Mouse (Mus musculus) midbrain, embryonic 10.5 days (tissue): ENCODE data around the gene Kat8. TPM values are rescaled to one million over a fixed set of nuclear protein-coding genes. Genes with fewer than 3 reads are reported as not detected.
"Not testable (repeated sequence)": the region's sequence is repeated elsewhere in the genome, so short reads cannot be mapped to it uniquely, and the experiment has no call there.

Source experiments
- DNase-seq: peaks from one replicate; pipeline ENCODE4 v3.0.0-alpha.2; 2017; ENCODE audit warnings: low spot score
- H3K27ac ChIP-seq: fragments of 300-500 bp; sonication (generic); replicated peaks from 2 replicates; pipeline ENCODE4 v1.5.1; 2016; ENCODE audit warnings: mild to moderate bottlenecking
- H3K27me3 ChIP-seq: fragments of 300-500 bp; sonication (generic); 2 replicates; pipeline ENCODE4 v1.6.1; 2016; ENCODE audit warnings: low read depth, mild to moderate bottlenecking; ENCODE audit not compliant: poor library complexity, severe bottlenecking
- H3K36me3 ChIP-seq: fragments of 300-500 bp; sonication (generic); 2 replicates; pipeline ENCODE4 v1.6.1; 2016; ENCODE audit warnings: mild to moderate bottlenecking, moderate library complexity
- H3K4me1 ChIP-seq: fragments of 300-500 bp; sonication (generic); 2 replicates; pipeline ENCODE4 v1.6.1; 2016
- H3K4me3 ChIP-seq: fragments of 300-500 bp; sonication (generic); 2 replicates; pipeline ENCODE4 v1.5.1; 2016; ENCODE audit warnings: mild to moderate bottlenecking, moderate library complexity
- H3K9me3 ChIP-seq: fragments of 300-500 bp; sonication (generic); replicated peaks from 2 replicates; pipeline ENCODE4 v1.6.1; 2016; ENCODE audit warnings: mild to moderate bottlenecking
- WGBS: fragments of 180-500 bp; shearing (Covaris S2); methylation state at CpG from one replicate; pipeline ENCODE4 v1.1.7; 2016; 5-methylcytosine and 5-hydroxymethylcytosine counted together
- polyA plus RNA-seq: library from polyadenylated mRNA; unstranded; fragments of >200 nt; fragmentation: Nextera tagmentation; extraction: Ambion mirVana; gene quantifications from 2 replicates; pipeline ENCODE4 v1.2.1, GENCODE M21; 2016

The Kat8 gene
- polyA plus RNA-seq, 1 experiment from 2014 or later = 52.4 TPM

DNA sequence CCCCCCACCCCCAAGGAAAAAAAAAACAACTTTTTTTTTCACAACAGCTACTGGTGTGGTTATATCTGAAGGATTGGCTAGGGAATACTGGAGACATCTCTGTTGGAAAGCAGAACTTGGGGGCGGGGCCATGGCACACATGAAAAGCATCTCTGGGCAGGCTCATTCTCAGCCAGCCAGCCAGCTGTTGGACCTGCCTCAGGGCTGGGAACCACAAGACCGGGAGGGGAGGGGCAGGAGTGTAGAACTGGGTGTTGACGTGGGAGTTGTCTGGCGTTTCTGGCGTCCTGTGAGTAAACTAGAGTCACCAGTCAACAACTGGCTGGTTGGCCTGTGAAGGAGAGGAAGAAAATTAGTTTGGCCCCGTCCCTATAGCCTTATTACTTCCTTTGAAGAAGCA, 26.4 kb upstream of the Kat8 start:
- H3K27me3 ChIP-seq = no peaks in the 10 kb centered on the region
- DNase-seq = no peak
- WGBS = 87% methylated on average over 6 of the region's 6 CpGs
- H3K4me1 ChIP-seq = peaks cover 15% of the 10 kb centered on the region
- H3K27ac ChIP-seq = no peak overlapping the region
- no peaks in the 10 kb centered on the region for H3K9me3 ChIP-seq
- peaks cover 99% of the 10 kb centered on the region for H3K36me3 ChIP-seq
- no peak overlapping the region for H3K4me3 ChIP-seq

DNA sequence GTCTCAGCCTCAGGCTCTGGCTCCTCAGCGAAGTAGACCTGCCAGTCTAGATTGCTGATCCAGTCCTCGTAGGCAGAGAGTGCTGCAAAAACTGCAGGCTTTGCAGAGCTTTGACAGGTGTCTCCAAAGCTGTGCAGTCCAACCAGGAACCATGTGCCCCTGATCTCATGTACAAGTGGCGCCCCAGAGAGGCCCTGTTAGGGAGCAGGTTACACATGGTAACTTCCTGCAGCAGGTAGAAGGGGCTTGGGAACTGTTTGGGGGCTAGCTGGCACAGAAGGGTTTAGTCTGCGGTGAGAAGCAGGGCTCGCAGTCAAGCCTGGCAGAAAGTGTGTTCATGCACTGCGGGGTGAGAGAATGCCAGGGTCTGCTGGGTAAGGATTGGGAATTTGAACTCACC, 25.8 kb upstream of the Kat8 start:
- H3K36me3 ChIP-seq = peaks cover 94% of the 10 kb centered on the region
- peaks cover 15% of the 10 kb centered on the region for H3K4me1 ChIP-seq
- H3K27me3 ChIP-seq = no peaks in the 10 kb centered on the region
- 92% methylated on average over 6 of the region's 6 CpGs for WGBS
- H3K9me3 ChIP-seq = no peaks in the 10 kb centered on the region
- H3K4me3 ChIP-seq = no peak overlapping the region
- DNase-seq = no peak
- no peak overlapping the region for H3K27ac ChIP-seq

DNA sequence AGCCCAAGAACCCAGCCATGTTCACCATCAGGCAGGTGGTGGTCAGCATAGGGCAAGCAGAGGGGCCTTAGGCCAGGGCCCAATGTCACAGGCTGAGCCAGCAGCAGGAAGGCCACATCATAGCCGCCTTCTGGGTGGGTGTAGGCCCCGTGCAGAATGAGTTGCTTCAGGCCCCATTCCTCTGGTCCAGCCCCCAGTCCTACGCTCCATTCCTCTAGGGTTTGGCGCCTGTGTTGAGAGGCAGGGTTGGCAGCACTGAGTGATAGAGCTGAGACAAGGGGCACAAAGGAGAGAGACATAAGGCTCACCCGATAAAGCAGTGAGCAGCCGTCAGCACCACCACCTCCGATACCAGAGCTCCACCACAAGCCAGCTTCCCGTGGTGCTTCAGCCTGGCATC, 25.1 kb upstream of the Kat8 start:
- H3K27ac ChIP-seq = no peak overlapping the region
- WGBS = 90% methylated on average over 8 of the region's 8 CpGs
- H3K9me3 ChIP-seq = no peaks in the 10 kb centered on the region
- peaks cover 90% of the 10 kb centered on the region for H3K36me3 ChIP-seq
- H3K27me3 ChIP-seq = no peaks in the 10 kb centered on the region
- peaks cover 15% of the 10 kb centered on the region for H3K4me1 ChIP-seq
- no peak overlapping the region for H3K4me3 ChIP-seq
- no peak for DNase-seq

DNA sequence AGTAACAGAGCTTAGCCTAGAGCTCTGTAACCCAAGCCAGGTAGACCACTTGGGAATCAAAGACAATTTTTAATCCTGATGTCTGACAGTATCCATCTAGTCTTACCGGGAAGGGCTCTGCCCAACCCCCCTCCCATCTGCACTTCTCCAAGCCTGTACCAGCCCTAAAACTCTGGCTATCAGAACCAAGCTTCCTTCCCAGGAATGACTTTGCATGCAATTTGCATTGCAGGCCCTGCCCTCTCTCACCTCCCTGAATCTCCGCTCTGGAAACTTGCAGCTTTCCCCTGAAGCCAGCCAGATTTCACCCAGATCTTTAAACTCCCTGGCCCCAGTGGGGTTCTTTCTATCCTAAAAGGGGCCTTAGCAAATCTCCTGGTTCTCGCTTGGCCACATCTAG, 24.5 kb upstream of the Kat8 start:
- Histone ChIP-seq H3K4me3 (no peak overlapping the region), H3K36me3 (peaks cover 90% of the 10 kb centered on the region), H3K9me3 (no peaks in the 10 kb centered on the region), H3K27me3 (no peaks in the 10 kb centered on the region), H3K27ac (no peak overlapping the region), H3K4me1 (peaks cover 10% of the 10 kb centered on the region)
- 81% methylated on average over 3 of the region's 3 CpGs for WGBS
- no peak for DNase-seq

DNA sequence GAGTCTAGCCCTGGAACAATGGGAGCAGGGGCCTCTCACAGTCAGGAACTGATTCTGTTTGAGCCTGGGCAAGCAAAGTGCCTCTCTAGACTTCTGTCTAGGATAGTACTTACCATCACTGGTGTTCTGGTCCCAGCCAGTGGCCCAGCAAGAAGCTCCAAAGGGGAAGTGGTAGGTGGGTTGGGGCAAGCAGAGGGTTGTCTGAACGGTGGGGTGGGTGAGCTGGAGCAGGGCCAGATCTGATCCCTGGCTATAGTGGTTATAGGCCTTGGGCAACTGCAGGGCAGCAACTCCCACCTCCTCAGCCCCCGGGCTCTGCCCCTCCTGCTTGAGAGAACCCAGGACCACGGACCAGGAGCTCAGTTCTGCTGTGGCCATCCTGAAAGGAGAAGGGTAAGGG, 23.5 kb upstream of the Kat8 start:
- H3K27ac ChIP-seq = no peak overlapping the region
- peaks cover 5% of the 10 kb centered on the region for H3K4me1 ChIP-seq
- H3K36me3 ChIP-seq = peaks cover 87% of the 10 kb centered on the region
- 84% methylated on average over 3 of the region's 3 CpGs for WGBS
- no peak overlapping the region for H3K4me3 ChIP-seq
- no peak for DNase-seq
- no peaks in the 10 kb centered on the region for H3K27me3 ChIP-seq
- H3K9me3 ChIP-seq = no peaks in the 10 kb centered on the region

DNA sequence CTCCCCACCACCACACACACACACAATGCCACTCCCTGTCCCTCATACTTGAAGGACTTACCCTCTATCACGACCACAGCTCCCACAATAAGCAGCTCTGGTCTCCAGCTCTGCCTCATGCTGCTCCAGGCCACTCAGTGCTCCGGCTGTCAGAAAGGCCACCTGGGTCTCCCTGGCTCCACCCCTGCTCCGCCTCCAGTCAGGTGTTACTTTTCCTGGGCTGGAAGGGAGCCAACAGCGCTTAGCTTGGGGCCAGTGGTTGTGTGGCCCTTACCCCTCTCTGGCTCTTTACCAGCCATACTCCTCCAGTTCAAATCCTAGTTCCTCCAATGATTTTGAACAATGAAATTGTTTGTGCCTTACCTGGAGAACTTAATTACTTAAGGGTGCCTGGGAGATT, 21.5 kb upstream of the Kat8 start, which contains the start of gene Prss53:
Prss53 (minus strand) TSS at position 173 of the 400 bp plus-strand sequence.
- H3K27me3 ChIP-seq = no peaks in the 10 kb centered on the region
- 40% methylated on average over 4 of the region's 4 CpGs for WGBS
- H3K4me1 ChIP-seq = peaks cover 15% of the 10 kb centered on the region
- no peak within 1 kb of the TSS for H3K27ac ChIP-seq
- H3K9me3 ChIP-seq = no peaks in the 10 kb centered on the region
- H3K36me3 ChIP-seq = peaks cover 69% of the 10 kb centered on the region
- DNase-seq = no peak
- H3K4me3 ChIP-seq = no peak within 1 kb of the TSS

DNA sequence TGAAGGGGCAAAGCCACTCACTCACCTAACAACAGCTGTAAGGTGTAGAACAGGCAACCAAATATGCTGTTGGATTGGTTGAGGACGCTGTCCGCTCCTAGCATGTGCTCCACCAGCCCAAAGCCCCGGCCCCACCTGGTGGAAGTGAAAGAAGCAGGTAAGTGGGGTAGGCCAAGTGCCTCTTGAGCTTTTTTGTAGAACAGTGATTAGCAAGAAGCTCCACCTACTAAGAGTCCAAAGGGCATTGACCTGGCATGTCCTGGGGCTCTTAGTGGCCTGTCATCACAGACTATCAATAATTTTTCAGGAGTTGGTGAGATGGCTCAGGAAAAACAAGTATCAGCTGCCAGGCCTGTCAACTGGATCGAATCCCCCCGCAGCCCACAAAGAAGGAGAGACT, 17.8 kb upstream of the Kat8 start:
- Histone ChIP-seq H3K27me3 (no peaks in the 10 kb centered on the region), H3K4me3 (peak overlapping the region; percentile 76), H3K9me3 (no peaks in the 10 kb centered on the region), H3K4me1 (peaks cover 17% of the 10 kb centered on the region), H3K27ac (no peak overlapping the region), H3K36me3 (peaks cover 32% of the 10 kb centered on the region)
- WGBS = 87% methylated on average over 5 of the region's 5 CpGs
- no peak for DNase-seq

DNA sequence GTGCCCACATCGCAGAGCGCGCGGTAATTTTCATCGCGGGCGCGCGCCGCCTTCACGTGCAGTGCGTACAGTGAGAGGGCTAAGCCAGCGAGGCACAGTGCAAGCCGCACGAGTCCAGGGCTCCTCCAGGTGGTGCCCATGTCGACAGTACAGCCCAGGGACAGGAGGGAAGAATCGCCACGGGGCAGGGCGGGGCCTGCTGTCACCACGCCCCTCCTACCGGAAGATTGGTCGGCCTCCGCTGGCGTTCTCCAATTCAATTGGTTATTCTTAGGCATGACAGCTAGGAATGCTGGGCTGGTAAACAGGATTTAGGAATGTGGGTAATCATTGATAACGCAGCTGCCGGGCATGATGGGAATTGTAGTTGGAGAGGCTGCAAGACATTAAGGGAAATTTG, 16.9 kb upstream of the Kat8 start, which contains the start of the genes Gm21974 and Vkorc1:
Gm21974 (minus strand) TSS at position 13 of the 400 bp plus-strand sequence.
Vkorc1 (minus strand) TSS at position 176 of the 400 bp plus-strand sequence.
- no peaks in the 10 kb centered on the region for H3K9me3 ChIP-seq
- DNase-seq = peak; percentile 91
- H3K27me3 ChIP-seq = no peaks in the 10 kb centered on the region
- H3K36me3 ChIP-seq = peaks cover 24% of the 10 kb centered on the region
- WGBS = under 1% methylated on average over 26 of the region's 26 CpGs
- H3K4me1 ChIP-seq = peaks cover 17% of the 10 kb centered on the region
- peak within 1 kb of the TSS; percentile 76 for H3K4me3 ChIP-seq
- peak within 1 kb of the TSS; percentile 76 for H3K27ac ChIP-seq

DNA sequence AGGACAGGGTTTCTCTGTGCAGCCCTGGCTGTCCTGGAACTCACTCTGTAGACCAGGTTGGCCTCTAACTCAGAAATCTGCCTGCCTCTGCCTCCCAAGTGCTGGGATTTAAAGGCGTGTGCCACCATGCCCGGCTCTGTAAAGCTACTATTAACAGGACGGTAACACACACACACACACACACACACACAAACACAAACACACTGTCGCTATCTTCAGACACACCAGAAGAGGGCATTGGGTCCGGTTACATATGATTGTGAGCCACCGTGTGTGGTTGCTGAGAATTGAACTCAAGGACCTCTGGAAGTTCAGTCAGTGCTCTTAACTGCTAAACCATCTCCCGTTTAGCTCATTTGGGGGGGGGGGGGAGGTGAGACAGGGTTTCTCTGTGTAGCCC, 16.4 kb upstream of the Kat8 start:
- not testable (repeated sequence) for H3K27ac ChIP-seq, H3K27me3 ChIP-seq, DNase-seq, H3K9me3 ChIP-seq
- 70% methylated on average over 7 of the region's 7 CpGs for WGBS
- Histone ChIP-seq H3K36me3 (peaks cover 19% of the 10 kb centered on the region), H3K4me3 (peak overlapping the region; percentile 76), H3K4me1 (peaks cover 17% of the 10 kb centered on the region)

DNA sequence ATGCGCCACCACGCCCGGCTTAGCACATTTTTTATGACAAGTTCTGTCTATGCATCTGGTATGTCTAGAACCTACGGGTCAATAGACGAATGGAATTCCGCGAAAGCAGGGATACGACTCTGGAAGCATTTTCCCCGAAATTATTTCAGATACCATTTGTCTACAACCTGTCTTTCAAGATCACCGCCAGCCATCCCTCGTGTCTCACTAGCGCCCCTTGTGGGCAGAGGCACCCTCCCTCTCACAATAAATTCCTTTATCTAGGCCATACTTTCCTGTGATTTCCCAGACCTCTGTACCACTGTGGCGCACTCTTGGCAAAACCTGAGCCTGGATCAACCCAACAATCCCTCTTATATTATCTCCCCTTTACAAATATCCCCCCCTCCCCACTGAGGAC, 15.9 kb upstream of the Kat8 start:
- H3K36me3 ChIP-seq = peaks cover 18% of the 10 kb centered on the region
- no peaks in the 10 kb centered on the region for H3K9me3 ChIP-seq
- 55% methylated on average over 13 of the region's 13 CpGs for WGBS
- peak; percentile 55 for DNase-seq
- H3K4me1 ChIP-seq = peaks cover 17% of the 10 kb centered on the region
- H3K4me3 ChIP-seq = peak overlapping the region; percentile 76; the same call in 1 of the 2 replicates
- no peak overlapping the region for H3K27ac ChIP-seq
- no peaks in the 10 kb centered on the region for H3K27me3 ChIP-seq

DNA sequence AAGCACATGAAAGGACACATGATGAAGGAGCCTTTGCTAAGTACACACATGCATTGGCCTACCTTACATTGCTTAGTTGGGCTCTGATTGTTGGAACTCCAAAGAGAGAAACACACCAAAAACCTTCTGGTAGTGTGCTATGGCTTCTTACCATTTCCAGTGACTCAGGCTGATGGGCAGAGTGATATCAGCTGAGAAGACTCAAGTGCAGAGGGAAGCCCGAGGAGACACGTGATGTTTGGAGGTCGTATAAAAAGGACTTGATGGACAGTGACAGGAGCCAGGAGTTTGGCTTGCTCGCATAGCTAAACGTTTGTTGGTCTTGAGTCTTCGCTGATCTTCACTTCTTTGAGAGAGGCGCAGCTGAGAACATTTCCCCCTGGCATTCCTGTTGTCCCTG, 14.8 kb upstream of the Kat8 start:
- Histone ChIP-seq H3K4me3 (no peak overlapping the region), H3K36me3 (peaks cover 12% of the 10 kb centered on the region), H3K27me3 (no peaks in the 10 kb centered on the region), H3K4me1 (peaks cover 17% of the 10 kb centered on the region), H3K27ac (no peak overlapping the region), H3K9me3 (no peaks in the 10 kb centered on the region)
- 92% methylated on average over 7 of the region's 7 CpGs for WGBS
- DNase-seq = no peak

DNA sequence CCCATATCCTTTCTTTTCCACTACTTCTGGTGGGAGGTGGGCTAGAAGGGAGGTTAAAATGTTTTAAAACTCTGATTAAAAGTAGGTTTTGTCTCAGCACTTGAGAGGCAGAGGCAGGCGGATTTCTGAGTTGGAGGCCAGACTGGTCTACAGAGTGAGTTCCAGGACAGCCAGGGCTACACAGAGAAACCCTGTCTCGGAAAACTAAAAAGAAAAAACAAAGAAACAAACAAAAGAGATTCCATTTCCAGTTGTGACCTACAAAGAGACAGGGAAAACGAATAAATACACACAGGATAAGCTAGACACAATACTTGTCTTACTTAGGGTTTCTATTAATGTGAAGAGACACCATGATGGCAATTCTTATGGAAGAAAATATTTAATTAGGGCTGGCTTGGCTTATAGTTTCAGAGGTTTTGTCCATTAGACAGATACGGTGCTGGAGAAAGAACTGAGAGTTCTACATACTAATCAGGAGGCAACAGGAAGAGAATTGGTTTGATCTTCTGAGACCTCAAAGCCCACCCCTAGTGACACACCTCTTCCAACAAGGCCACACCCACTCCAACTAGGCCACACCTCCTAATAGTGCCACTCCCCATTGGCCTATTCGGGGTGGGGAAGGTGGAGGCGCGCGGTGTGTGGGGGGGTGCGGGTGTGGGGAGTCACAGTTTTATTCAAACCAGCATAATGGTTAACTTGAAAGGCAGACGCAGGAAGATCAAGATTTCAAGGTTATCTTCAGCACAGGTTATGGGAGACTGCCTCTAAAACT, 13.9 kb upstream of the Kat8 start:
- 42% methylated on average over 10 of the region's 10 CpGs for WGBS
- H3K4me3 ChIP-seq = no peak overlapping the region
- peaks cover 17% of the 10 kb centered on the region for H3K4me1 ChIP-seq
- H3K27me3 ChIP-seq = no peaks in the 10 kb centered on the region
- DNase-seq = no peak
- no peaks in the 10 kb centered on the region for H3K9me3 ChIP-seq
- H3K27ac ChIP-seq = no peak overlapping the region
- H3K36me3 ChIP-seq = peaks cover 4% of the 10 kb centered on the region; the same call in 1 of the 2 replicates

DNA sequence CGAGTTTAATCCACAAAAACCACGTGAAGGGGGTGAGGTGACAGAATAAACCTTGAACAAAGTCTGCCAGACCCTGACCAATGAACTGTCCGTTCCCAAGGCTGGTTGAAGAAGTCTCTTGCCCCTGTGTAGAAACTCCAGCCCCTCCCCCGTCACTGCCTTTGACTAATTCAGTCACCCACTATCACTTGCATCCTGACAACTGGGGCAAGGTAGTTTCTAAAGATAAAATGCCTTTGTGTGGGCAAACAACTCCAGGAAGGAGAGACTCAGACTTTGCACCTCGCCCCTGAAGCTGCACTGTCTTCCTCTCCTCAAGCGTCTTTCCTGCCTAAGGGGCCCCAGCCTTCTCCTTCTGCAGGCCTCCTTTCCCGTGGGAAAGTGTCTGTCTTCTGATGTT, 12.3 kb upstream of the Kat8 start:
- Histone ChIP-seq H3K27me3 (no peaks in the 10 kb centered on the region), H3K4me1 (peaks cover 18% of the 10 kb centered on the region), H3K9me3 (no peaks in the 10 kb centered on the region), H3K4me3 (no peak overlapping the region), H3K36me3 (peaks cover under 1% of the 10 kb centered on the region), H3K27ac (no peak overlapping the region)
- DNase-seq = no peak
- 57% methylated on average over 7 of the region's 7 CpGs for WGBS
